Mouse (Mus musculus) intestine, embryonic 14.5 days (tissue): Measurements from ENCODE around the gene Acaca. TPM values are rescaled to one million over a fixed set of nuclear protein-coding genes. Genes with fewer than 3 reads are reported as not detected.

ENCODE experiments used
- ATAC-seq: fragments of 200-750 bp; cut with Nextera tagmentation; replicated peaks from 2 replicates; pipeline ENCODE4 v1.8.0; 2017; ENCODE audit warnings: low read depth, moderate number of reproducible peaks, moderate TSS enrichment, moderate library complexity; ENCODE audit not compliant: low FRiP score, low TSS enrichment
- DNase-seq: peaks from one replicate; pipeline ENCODE4 v3.0.0-alpha.2; 2018; ENCODE audit warnings: low spot score
- H3K27ac ChIP-seq: fragments of 300-500 bp; sonication (generic); 2 replicates; pipeline ENCODE4 v1.5.1; 2014; ENCODE audit warnings: low read depth, mild to moderate bottlenecking, control low read depth
- H3K27me3 ChIP-seq: fragments of 300-500 bp; sonication (generic); replicated peaks from 2 replicates; pipeline ENCODE4 v1.6.1; 2014; ENCODE audit warnings: low read length, control low read depth; ENCODE audit not compliant: control insufficient read depth, insufficient read depth
- H3K36me3 ChIP-seq: fragments of 300-500 bp; sonication (generic); 2 replicates; pipeline ENCODE4 v1.6.1; 2014; ENCODE audit warnings: low read length, control low read depth; ENCODE audit not compliant: control insufficient read depth, insufficient read depth
- H3K4me1 ChIP-seq: fragments of 300-500 bp; sonication (generic); replicated peaks from 2 replicates; pipeline ENCODE4 v1.6.1; 2014; ENCODE audit warnings: low read length, control low read depth, mixed read lengths; ENCODE audit not compliant: control insufficient read depth, insufficient read depth
- H3K4me2 ChIP-seq: fragments of 300-500 bp; sonication (generic); 2 replicates; pipeline ENCODE4 v1.6.1; 2014; ENCODE audit warnings: low read length
- H3K4me3 ChIP-seq: fragments of 300-500 bp; sonication (generic); 2 replicates; pipeline ENCODE4 v1.5.1; 2014; ENCODE audit warnings: low read depth, low read length, control low read depth, mixed read lengths
- H3K9ac ChIP-seq: fragments of 300-500 bp; sonication (generic); 2 replicates; pipeline ENCODE4 v1.6.1; 2014; ENCODE audit warnings: mild to moderate bottlenecking, low read length
- H3K9me3 ChIP-seq: fragments of 300-500 bp; sonication (generic); 2 replicates; pipeline ENCODE4 v1.6.1; 2016; ENCODE audit warnings: low read length, control low read depth; ENCODE audit not compliant: control insufficient read depth
- WGBS: fragments of 180-500 bp; shearing (Covaris S2); extraction: QIAGEN DNeasy Blood & Tissue Kit; methylation state at CpG from one replicate; pipeline ENCODE4 v1.1.7; 2014; 5-methylcytosine and 5-hydroxymethylcytosine counted together
- polyA plus RNA-seq: library from polyadenylated mRNA; unstranded; fragments of >200 nt; fragmentation: Nextera tagmentation; extraction: Ambion mirVana; gene quantifications from 2 replicates; pipeline ENCODE4 v1.2.1, GENCODE M21; 2014

The Acaca gene
- polyA plus RNA-seq, 1 experiment from 2014 or later = 23.6 TPM

DNA sequence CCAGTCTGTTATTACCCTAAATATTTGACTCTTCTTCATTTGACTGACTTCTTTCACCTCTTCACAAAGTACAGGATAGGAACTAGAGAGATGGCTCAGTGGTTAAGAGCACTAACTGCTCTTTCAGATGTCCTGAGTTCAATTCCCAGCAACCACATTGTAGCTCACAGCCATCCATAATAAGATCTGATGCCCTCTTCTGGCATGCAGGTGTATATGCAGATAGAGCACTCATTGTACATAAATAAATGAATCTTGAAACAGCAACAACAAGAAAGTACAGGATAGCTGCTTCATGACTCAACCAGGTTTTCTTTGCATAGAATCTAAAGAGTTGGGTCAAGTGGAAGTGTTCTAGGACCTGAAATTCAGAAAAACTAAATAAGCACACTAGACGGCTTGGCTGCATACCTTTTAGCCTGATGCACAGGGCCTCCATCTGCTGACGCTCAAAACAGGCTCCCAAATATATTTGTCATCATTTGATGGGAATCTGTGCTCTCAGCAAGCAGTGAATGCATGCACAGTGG lies 4.9 kb downstream of the Acaca start:
- ATAC-seq = no peak
- no peak overlapping the region for H3K4me2 ChIP-seq
- no peaks in the 10 kb centered on the region for H3K4me1 ChIP-seq
- DNase-seq = no peak
- no peaks in the 10 kb centered on the region for H3K27me3 ChIP-seq
- H3K27ac ChIP-seq = no peak overlapping the region
- no peaks in the 10 kb centered on the region for H3K9me3 ChIP-seq
- 95% methylated on average over 2 of the region's 2 CpGs for WGBS
- H3K36me3 ChIP-seq = no peaks in the 10 kb centered on the region
- H3K4me3 ChIP-seq = no peak overlapping the region
- no peak overlapping the region for H3K9ac ChIP-seq

GRCm38 (mm10) chr11:84136453-84136852 lies 7.0 kb downstream of the Acaca start:
- DNase-seq = no peak
- H3K4me1 ChIP-seq = no peaks in the 10 kb centered on the region
- no peaks in the 10 kb centered on the region for H3K9me3 ChIP-seq
- 83% methylated on average over 3 of the region's 3 CpGs for WGBS
- no peaks in the 10 kb centered on the region for H3K27me3 ChIP-seq
- no peak overlapping the region for H3K27ac ChIP-seq
- no peaks in the 10 kb centered on the region for H3K36me3 ChIP-seq
- H3K4me3 ChIP-seq = no peak overlapping the region
- no peak overlapping the region for H3K4me2 ChIP-seq
- H3K9ac ChIP-seq = no peak overlapping the region
- no peak for ATAC-seq

DNA sequence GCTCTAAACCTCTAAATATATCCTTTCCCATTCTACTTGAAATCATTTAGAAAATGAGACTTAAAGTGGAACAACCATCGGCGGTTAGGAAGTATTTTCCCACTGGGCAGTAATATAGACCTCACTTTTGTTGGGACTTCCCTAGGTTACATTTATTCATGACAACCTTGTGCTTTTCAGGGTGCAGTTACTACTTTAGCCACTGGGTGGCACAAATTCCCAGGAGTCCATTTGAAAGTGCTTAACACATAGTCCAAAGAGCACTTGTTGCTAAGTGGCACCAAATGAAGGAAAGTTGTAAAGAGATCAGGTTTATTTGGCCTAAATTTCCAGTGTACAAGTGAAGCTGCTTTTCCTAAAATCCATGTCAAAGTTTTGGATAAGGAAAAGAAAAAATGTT lies 12.3 kb downstream of the Acaca start:
- Histone ChIP-seq H3K4me3 (no peak overlapping the region), H3K4me2 (no peak overlapping the region), H3K4me1 (no peaks in the 10 kb centered on the region), H3K27me3 (no peaks in the 10 kb centered on the region), H3K27ac (no peak overlapping the region), H3K36me3 (no peaks in the 10 kb centered on the region), H3K9me3 (0 out of 2 replicates have a peak, but pooled peaks cover 2% of the 10 kb centered on the region), H3K9ac (no peak overlapping the region)
- ATAC-seq = no peak
- DNase-seq = peak; percentile 72
- WGBS = 68% methylated on average over 2 of the region's 2 CpGs

GRCm38 (mm10) chr11:84145201-84145798 lies 15.8 kb downstream of the Acaca start:
- DNase-seq = no peak
- H3K9ac ChIP-seq = no peak overlapping the region
- no peaks in the 10 kb centered on the region for H3K36me3 ChIP-seq
- no peak overlapping the region for H3K4me3 ChIP-seq
- H3K4me1 ChIP-seq = no peaks in the 10 kb centered on the region
- H3K4me2 ChIP-seq = no peak overlapping the region
- 72% methylated on average over 10 of the region's 10 CpGs for WGBS
- H3K27me3 ChIP-seq = no peaks in the 10 kb centered on the region
- H3K9me3 ChIP-seq = 0 out of 2 replicates have a peak, but pooled peaks cover 2% of the 10 kb centered on the region
- ATAC-seq = no peak
- no peak overlapping the region for H3K27ac ChIP-seq

- Histone ChIP-seq H3K4me2 (no peak overlapping the region), H3K27me3 (no peaks in the 10 kb centered on the region), H3K4me1 (no peaks in the 10 kb centered on the region), H3K36me3 (no peaks in the 10 kb centered on the region), H3K9me3 (0 out of 2 replicates have a peak, but pooled peaks cover 2% of the 10 kb centered on the region), H3K27ac (no peak overlapping the region), H3K4me3 (no peak overlapping the region), H3K9ac (no peak overlapping the region)
- DNase-seq (no peak), ATAC-seq (no peak)
- WGBS = 64% methylated on average over 3 of the region's 3 CpGs
Measured at GRCm38 (mm10) chr11:84146081-84146480, 16.6 kb downstream of the Acaca start.

GRCm38 (mm10) chr11:84150884-84151283 lies 21.4 kb downstream of the Acaca start:
- H3K4me1 ChIP-seq = no peaks in the 10 kb centered on the region
- 61% methylated on average over 2 of the region's 2 CpGs for WGBS
- ATAC-seq (no peak), DNase-seq (no peak)
- no peak overlapping the region for H3K27ac ChIP-seq
- no peaks in the 10 kb centered on the region for H3K9me3 ChIP-seq
- H3K36me3 ChIP-seq = no peaks in the 10 kb centered on the region
- no peak overlapping the region for H3K9ac ChIP-seq
- H3K4me2 ChIP-seq = no peak overlapping the region
- no peaks in the 10 kb centered on the region for H3K27me3 ChIP-seq
- no peak overlapping the region for H3K4me3 ChIP-seq

DNA sequence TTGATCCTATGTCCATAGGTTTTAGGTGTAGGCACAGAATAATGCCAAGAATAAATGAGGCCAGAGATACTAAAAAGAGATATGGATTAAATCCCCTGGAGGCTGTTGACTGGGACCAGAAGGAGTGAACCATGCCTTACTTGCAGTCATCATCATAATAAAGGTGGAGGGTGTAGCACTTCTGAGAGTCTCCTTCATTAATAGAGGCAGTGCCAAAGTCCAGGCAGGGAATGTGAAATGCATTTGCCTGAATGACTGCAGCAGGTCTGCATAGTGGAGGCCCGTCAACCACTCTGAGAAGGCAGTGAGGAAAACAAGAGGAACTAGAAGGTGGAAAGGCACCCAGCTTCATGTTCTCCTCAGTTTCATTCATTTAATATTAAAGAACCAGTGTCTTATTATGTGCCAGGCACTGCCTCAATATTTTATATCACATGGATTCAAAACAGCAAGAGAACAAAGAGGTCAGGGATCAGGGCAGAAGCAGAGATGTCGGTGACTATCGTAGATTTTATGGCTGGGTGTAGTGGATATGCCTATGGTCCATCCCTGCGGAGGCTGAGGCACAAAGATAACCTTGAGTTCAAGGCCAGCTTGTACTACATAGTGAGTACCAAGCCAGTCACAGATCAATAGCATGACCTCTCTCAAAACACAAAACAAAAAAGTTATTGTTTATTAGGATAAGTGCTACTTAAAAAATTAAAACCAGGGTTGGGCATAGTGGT lies 27.2 kb downstream of the Acaca start:
- DNase-seq (no peak), ATAC-seq (no peak)
- H3K36me3 ChIP-seq = no peaks in the 10 kb centered on the region
- no peak overlapping the region for H3K27ac ChIP-seq
- H3K4me3 ChIP-seq = no peak overlapping the region
- no peak overlapping the region for H3K9ac ChIP-seq
- no peak overlapping the region for H3K4me2 ChIP-seq
- no peaks in the 10 kb centered on the region for H3K27me3 ChIP-seq
- WGBS = 65% methylated on average over 4 of the region's 4 CpGs
- H3K4me1 ChIP-seq = no peaks in the 10 kb centered on the region
- H3K9me3 ChIP-seq = no peaks in the 10 kb centered on the region

DNA sequence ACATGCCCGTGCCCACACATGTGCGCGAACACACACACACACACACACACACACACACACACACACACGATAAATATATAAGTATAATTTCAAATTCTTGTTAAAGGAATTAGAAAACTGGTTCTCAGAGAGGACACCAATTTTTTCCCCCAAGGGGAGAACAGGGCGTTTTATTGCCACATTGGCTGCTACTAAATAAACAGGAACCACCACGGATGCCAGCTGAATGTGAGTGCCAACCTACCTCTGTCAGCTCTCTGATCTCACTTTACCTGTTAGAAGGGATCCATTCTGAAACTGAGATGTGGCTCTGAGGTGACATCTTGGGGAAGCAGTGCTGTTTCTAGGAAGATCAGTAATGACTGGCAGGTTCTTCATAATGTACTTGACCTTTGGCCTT lies 34.7 kb downstream of the Acaca start:
- no peak overlapping the region for H3K4me2 ChIP-seq

More for the DNA sequence above, 34.7 kb downstream of the Acaca start:
- WGBS = 77% methylated on average over 6 of the region's 6 CpGs
- Histone ChIP-seq H3K27ac (no peak overlapping the region), H3K9ac (no peak overlapping the region), H3K4me1 (no peaks in the 10 kb centered on the region), H3K9me3 (no peaks in the 10 kb centered on the region), H3K4me3 (no peak overlapping the region), H3K27me3 (no peaks in the 10 kb centered on the region), H3K36me3 (no peaks in the 10 kb centered on the region)
- ATAC-seq = no peak
- DNase-seq = no peak
